In the genomic region with DNA sequence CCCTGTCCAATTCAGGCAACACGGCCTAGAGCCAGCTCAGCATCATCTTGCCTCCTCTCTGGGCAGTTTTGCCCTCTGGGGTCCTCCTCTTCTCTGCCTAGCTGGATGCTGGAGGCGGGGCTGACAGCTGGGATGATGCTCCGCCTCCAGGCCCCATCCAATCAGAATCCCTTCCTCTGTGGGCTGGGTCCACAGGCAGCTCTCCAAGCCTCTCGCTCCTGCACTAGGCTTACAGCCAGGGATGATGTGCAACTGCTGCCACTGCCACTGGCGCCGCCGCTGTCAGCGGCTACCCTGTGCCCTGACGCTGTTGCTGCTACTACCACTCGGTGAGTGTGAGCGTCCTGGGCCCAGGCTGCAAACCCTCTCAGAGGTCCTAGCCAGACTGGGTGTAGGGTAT, we compare ENCODE assay signal across 7 mouse cellular contexts. TPM values are rescaled to one million over a fixed set of nuclear protein-coding genes. Genes with fewer than 3 reads are reported as not detected.
DNase-seq lines count a peak whose midpoint lies in the region; ATAC-seq lines count a peak whose summit lies in the region.

A gene (plus strand): TSS at position 229 of the 400 bp plus-strand sequence.

- H3K27ac ChIP-seq in embryonic facial prominence, embryonic 10.5 days (replicated peaks): no peak within 1 kb of the TSS
- H3K27ac ChIP-seq in intestine, embryonic 15.5 days: no peak within 1 kb of the TSS

- peak; percentile 42 to 46 for DNase-seq in adrenal gland, adult 18-20 months (ENCODE audit: low spot score in 2 of 2)
- DNase-seq in embryonic facial prominence, embryonic 10.5 days (ENCODE audit: low spot score): peak; percentile 84
- DNase-seq in left cerebral cortex, adult 9 months (ENCODE audit: low spot score in 2 of 2): peak; percentile 68 to 88
- peak; percentile 84 to 89 for DNase-seq in lung, postnatal 4 days
- peak; percentile 77 to 81 for DNase-seq in right cerebral cortex, postnatal 36 days (ENCODE audit: low spot score in 2 of 2)

- no peak within 1 kb of the TSS for H3K9ac ChIP-seq in intestine, embryonic 15.5 days

- H3K4me2 ChIP-seq in intestine, embryonic 15.5 days (replicated peaks): peak within 1 kb of the TSS; percentile 31; the same call in 1 of the 2 replicates

- 7% methylated on average over 11 of the region's 11 CpGs for WGBS in embryonic facial prominence, embryonic 10.5 days
- WGBS in intestine, embryonic 15.5 days: 11% methylated on average over 11 of the region's 11 CpGs

- H3K4me3 ChIP-seq in embryonic facial prominence, embryonic 10.5 days: peak within 1 kb of the TSS; percentile 36
- no peak within 1 kb of the TSS for H3K4me3 ChIP-seq in intestine, embryonic 15.5 days (replicated peaks)

- H3K4me1 ChIP-seq in embryonic facial prominence, embryonic 10.5 days: peaks cover 10% of the 10 kb centered on the region
- H3K4me1 ChIP-seq in intestine, embryonic 15.5 days (replicated peaks): 0 out of 2 replicates have a peak, but pooled peaks cover 4% of the 10 kb centered on the region

- peak; percentile 82 for ATAC-seq in granulocyte monocyte progenitor cell, adult 5-6 weeks (replicated peaks; ENCODE audit: poor library complexity, severe bottlenecking)
- ATAC-seq in intestine, embryonic 15.5 days: peak; percentile 82

- no peaks in the 10 kb centered on the region for H3K27me3 ChIP-seq in embryonic facial prominence, embryonic 10.5 days (replicated peaks; ENCODE audit: low read depth, poor library complexity, severe bottlenecking)
- no peaks in the 10 kb centered on the region for H3K27me3 ChIP-seq in intestine, embryonic 15.5 days (replicated peaks)

- H3K36me3 ChIP-seq in embryonic facial prominence, embryonic 10.5 days (replicated peaks): peaks cover 67% of the 10 kb centered on the region
- peaks cover 35% of the 10 kb centered on the region for H3K36me3 ChIP-seq in intestine, embryonic 15.5 days

- H3K9me3 ChIP-seq in embryonic facial prominence, embryonic 10.5 days: no peaks in the 10 kb centered on the region
- H3K9me3 ChIP-seq in intestine, embryonic 15.5 days: no peaks in the 10 kb centered on the region

RNA-seq across cellular contexts. Expression of the gene that starts here (rescaled TPM):
- total RNA-seq in adrenal gland, adult 18-20 months (2021): 1 to 10 TPM; 1.3 to 1.6 TPM
- 0.35 and 0.54 TPM in 2 replicates for polyA plus RNA-seq in embryonic facial prominence, embryonic 10.5 days (2016; fragmentation: Nextera tagmentation; extraction: Ambion mirVana)
- 0.90 TPM in 1 of 2 replicates, not detected in the other for total RNA-seq in granulocyte monocyte progenitor cell, adult 5-6 weeks (2014; fragmentation: Nextera tagmentation)
- not detected in 2 replicates for total RNA-seq in granulocyte monocyte progenitor cell, adult 5-6 weeks (2017)
- polyA plus RNA-seq in intestine, embryonic 15.5 days (2015; fragmentation: Nextera tagmentation; extraction: Ambion mirVana): 0.34 and 0.96 TPM in 2 replicates

Comparison
In these comparisons a context has a peak if more than half of its experiments do, and no peak if none do; other contexts are left out.
1. Peak in DNase-seq and H3K4me3 ChIP-seq in embryonic facial prominence, embryonic 10.5 days; RNA of the gene not detected or under 1 TPM.
2. Peak in ATAC-seq in granulocyte monocyte progenitor cell, adult 5-6 weeks; RNA of the gene not detected or under 1 TPM.
3. Peak in ATAC-seq and H3K4me2 ChIP-seq in intestine, embryonic 15.5 days; RNA of the gene not detected or under 1 TPM.